Mouse (Mus musculus) T-cell, adult 2 months (primary cell): ENCODE measurements around the gene Hoxc11.

Experiments used
- DNase-seq: peaks from one replicate; pipeline ENCODE4 v3.0.0; 2022; ENCODE audit warnings: low spot score

Hoxc11 gene

DNA sequence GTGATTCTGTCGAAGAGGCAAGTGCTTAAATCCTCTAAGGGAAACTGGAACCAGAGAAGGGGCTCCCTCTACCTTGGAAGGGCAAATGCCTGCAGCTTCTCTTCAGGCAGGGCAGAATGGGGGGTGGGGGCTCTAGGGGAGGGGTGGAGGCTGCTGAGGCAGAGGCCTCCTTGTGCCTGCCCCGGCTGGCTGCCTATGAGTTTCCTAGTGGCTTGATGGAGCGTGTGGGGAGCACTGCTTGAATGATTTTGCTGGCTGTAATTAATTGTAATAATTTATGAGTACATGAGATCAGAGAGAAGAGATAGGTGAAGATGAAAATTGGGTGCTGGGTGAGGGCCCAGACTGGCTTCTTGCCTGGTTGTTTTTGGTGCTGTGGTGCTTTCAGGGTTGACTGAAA lies 30.7 kb downstream of the Hoxc11 start:
- DNase-seq: no peak

DNA sequence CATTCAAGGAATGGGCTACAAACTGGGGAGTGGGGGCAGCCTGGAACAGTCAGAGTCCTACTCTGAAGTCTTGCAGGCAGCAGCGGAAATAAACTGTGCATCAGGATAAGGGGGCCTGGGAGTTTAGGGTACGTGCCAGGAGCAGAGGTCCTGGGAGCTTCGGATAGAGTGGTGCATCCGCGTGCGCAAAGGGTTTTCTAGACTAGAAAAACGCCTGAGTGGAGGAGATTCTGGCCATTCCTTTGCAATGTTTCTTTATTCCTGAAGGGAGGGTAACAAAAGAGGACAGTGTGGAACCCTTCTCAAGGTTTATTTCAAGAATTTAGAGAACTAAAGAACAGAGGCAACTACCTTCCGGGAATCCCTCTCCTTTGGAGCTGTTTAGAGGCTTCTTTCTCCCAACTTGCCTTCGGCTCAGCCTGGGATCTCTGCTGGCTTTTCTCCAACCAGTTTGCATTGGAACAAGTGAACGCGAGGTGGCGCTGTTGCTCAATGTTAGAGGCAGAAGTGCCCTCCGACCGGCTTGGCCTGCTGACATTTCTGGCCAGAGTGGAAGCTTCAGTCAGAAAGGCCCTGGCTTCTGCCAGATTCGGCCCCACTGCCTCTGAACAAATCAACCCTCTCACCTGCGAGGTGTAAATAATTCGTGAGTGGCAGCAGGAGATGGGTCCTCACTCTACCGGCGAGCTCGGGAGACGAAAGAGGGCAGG lies 33.1 kb downstream of the Hoxc11 start:
- peak; percentile 66 for DNase-seq

DNA sequence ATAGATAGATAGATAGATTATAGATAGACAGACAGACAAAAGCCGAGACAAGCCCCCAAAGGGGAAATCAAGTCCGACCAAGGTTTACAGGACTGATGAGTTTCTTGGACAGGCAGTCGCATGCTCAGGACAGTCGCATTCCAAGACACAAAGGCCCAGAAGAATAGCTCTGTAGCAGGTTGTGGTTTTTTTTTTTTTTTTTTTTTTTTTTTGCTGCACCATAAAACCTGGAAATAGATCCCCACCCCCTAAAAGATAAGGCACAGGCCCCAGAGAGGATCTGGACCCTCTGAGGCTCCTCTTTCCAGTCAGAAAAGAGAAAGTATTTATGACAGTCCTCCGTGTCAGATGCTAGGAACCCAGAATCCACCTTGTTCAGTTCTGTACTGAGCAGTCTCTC lies 33.9 kb downstream of the Hoxc11 start:
- DNase-seq: no peak

DNA sequence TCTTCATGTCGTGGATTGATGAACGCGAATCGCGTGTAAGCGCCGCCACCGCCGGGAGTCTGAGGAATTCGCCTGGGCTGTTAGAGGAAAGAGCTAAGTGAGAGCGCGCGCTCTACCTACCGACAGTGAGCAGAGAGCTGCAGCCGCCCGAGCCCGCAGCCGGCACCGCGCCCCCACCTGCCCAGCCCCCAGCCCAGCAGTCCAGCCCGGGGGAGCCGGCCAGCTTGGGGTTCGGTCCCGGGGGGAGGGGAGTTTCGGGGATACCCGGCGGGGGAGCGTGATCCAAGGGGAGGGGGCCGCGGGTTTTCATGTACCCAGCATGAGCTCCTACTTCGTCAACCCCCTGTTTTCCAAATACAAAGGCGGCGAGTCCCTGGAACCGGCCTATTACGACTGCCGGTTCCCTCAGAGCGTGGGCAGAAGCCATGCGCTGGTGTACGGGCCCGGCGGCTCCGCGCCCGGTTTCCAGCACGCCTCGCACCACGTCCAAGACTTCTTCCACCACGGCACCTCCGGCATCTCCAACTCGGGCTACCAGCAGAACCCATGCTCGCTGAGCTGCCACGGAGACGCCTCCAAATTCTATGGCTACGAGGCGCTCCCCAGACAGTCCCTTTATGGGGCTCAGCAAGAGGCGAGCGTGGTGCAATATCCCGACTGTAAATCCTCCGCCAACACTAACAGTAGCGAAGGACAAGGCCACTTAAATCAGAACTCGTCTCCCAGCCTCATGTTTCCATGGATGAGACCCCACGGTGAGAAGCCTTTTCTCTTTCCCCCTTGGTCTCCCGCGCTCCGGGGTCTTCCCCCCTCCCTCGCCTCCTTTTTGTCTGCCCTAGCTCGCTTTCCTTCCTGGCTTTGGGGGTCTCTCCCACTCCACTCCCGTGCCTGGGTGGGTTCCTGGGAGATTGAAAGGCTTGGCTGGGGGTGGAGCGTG lies 36.5 kb downstream of the Hoxc11 start, which contains the start of gene Hoxc8:
Gene Hoxc8, plus strand, starts transcription at position 147 of the 937 bp plus-strand sequence.
- DNase-seq: no peak

DNA sequence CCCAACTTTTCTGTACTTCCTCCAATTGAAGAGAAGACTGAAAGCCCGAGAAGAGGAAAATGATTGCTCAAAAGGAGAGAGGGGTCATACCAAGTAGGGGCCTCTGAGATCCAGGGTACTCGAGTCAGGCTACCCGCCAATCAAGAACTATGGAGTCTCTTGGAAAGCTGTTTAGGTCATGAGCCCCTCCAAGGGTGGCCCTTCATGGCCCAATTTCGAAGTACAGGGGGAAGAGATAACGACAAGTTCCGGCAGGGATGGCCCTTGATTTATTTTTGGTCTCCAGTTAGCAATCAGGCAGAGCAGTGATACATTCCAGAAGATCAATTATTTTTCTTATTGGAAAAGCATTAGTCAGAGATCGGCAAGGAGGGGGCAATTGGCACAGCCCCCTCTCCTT lies 37.6 kb downstream of the Hoxc11 start:
- no peak for DNase-seq

DNA sequence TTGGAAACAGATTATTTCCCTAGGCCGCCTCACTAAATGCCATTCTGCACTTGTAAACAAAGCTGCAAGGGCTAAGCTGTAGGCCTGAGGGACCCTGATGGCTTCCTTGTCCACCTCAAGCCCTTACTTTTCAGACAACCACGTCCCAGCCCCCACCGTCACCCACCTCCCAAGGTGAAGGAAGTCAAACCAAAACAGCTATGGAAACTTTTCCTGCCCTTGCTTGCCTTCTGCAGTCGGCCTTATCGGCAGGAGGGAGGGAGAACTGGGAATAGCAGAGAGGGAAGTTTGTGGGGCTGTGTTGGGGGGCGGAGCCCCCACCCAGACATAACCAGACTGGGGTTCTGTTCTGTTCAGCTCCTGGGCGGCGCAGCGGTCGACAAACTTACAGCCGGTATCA lies 38.0 kb downstream of the Hoxc11 start:
- DNase-seq: no peak

DNA sequence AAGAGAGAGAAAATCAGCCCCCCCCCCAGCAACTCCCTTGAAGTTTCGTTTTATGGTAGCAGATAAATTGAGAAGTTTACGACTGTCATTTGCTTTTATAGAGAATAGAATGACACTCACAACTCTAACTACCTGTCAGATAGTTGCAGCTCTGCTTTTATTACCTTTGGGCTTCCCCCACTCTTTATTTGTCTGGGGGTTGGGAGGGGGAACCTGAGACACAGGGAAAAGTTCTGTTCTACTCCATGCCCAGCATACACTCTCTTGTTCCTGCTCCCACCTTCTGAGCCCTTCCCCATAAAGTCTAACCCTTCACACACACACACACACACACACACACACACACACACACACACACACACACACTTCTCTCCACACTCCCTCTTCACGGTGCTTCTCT lies 38.6 kb downstream of the Hoxc11 start:
- no peak for DNase-seq

DNA sequence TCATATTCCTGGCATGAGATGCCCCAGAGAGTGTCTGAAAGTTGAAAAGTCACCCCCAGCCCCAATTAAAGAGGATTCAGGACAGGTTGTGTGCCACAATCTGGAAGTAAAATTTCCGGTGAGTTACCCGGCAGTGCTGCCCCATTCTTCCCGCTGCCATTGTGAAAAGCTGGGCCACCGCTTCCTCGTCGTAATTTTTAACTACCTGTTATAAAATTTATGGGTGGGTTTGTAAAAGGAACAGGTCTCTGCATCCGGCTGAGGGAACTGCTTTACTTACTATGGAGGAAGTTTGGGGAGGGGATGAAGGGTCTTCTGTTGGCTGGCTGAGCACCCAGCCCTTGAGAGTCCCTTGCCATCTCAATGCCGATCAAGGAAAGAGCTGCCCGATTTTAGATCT lies 42.3 kb downstream of the Hoxc11 start:
- no peak for DNase-seq

DNA sequence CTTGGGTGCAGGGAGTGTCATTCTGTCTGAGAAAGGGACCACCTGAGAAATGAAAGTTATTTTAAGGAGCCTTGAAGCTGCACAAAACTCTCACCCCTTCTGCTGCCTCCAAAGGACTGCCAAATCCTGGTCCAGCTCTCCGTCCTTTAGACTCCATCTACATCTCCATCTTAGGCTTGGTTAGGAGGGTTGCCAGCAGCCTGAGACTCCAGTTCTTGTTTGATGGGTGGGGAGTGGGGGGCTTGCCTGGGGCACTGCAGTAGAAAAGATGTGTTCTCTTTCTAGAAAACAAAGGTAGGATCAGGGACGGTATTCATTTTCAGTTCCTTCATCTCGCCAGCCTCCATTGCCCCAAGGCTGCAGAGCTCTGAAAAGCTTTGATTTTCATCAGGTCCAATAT lies 43.2 kb downstream of the Hoxc11 start:
- DNase-seq: no peak

DNA sequence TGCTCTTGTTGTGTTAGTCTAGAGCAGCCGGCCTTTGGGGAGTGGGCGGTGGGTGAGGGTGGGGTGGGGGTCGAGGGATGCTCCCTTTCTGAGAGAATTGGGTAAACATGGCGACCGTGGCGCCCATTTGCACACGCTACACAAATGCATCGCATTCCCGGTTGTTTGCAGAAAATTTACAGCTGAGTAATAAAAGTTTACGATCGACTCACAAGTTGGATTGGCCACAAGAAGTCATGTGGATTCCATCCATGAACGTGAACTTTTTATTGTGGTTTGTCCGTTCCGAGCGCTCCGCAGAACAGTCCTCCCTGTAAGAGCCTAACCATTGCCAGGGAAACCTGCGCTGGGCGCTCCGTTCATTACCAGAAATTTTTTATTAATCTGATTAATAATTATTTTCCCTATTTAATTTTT lies 43.7 kb downstream of the Hoxc11 start, which contains the start of gene Hoxc6:
Gene Hoxc6, plus strand, starts transcription at position 319 of the 417 bp plus-strand sequence.
- no peak for DNase-seq

DNA sequence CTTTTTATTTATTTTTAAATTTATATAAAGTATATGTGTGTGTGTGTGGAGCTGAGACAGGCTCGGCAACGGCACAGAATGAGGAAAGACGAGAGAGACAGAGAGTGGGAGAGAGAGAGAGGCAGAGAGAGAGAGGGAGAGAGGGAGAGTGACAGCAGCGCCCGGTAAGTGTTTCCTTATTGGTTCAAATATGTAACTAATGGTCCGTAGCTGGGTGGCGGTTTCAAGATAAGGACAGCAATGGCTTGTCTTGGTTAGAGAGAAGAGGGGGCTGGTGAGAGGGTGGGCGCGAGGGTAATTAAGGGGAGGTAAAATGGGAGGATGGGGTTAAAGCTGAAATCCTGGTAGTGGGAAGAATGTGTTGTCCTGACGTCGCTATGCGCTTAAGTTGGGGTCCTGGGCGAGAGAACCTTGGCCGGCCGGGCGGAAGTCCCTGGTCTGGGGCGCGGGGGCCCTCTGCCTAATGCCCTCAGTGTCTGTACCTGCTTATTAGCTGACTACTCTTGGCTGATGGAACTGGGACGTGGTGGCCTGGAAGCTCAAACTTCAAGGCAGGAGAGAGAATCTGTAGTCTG lies 44.5 kb downstream of the Hoxc11 start:
- DNase-seq: no peak

DNA sequence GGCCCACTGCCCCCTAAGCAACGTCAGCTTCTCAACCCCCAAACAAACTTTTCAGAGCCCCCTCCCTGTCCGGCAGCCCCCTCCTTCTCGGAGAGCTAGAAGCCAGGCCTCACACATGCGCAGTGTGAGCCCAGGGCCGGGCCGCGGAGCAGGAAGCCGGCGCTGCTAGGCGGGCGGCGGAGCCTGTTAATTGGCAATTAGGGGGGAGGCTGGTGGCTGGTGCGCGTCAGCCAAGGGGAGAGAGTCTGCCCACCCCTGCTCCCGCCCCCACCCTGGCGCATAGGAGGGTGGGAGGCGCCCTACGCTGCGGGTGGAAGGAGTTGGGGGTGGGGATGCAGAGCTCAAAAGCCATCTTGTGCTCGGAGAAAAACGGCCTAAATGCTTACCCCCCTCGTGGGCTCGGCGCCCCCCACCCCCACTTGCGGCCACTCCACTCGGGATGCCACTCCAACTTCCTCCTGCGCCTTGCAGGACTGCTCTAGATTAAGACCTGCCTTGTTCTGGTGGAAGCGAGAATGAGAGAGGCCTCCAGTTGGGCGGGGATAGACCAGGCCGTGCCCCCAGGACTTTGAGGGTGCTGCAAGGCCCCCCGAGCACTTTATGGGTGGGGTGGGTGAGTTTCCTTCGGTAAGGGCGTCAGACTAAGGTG lies 45.1 kb downstream of the Hoxc11 start:
- DNase-seq: peak; percentile 75

DNA sequence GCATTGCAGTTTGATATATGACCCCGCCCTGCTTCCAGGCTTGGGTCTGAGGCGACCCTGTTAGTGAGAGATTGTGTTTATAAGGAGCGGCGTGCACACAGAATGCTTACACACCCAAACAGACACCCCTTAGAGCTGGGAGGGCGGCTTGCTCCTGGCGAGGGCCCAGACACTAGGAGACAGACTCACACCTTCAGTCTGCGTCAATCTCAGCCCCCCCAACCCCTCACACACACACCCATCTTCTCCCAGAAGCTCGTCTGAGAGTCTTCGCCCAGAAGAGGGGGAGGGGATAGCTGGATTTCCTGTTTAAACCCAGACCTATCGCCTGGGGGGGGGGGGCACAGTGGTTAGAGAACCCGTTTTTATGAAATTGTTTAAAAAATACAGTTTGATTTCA lies 45.7 kb downstream of the Hoxc11 start:
- no peak for DNase-seq

DNA sequence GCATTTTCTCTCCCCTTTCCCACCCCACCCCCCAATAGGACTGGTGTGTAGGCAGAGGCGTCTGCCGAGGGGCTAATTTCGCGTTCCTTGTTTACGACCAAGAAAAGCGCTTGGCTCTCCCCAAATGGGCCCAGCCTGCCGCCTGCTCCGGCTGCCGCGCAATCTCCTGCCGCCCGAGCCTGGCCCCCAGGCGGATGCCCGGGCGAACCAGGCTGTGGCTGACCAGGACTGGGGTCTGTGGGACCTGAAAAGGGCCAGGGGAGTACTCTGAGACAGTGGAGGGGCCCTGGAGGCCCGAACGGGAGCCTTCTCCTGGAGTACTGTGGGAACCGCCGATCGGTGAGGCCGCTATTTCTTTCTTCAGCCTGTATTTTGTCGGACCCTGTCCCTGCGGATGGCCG lies 46.3 kb downstream of the Hoxc11 start:
- DNase-seq: no peak

DNA sequence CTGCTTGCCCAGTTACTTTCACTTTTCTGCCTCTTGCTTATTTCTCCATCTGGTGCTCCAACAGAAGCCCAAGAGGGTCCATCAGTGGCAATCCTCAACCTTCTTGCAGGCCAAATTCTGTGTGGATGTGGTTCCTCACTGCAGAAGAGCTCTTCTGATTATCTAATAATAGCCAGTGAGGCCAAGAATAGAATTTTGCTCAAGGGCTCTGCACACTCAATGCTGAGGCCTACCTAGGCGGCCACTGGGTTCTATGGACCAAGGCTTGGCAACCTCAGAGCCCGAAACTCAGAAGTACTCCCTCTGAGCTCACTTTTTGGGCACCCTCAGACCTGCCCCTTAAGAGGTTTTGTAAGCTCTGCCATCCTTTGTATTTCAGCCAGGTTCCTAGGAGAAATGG lies 47.1 kb downstream of the Hoxc11 start:
- no peak for DNase-seq

DNA sequence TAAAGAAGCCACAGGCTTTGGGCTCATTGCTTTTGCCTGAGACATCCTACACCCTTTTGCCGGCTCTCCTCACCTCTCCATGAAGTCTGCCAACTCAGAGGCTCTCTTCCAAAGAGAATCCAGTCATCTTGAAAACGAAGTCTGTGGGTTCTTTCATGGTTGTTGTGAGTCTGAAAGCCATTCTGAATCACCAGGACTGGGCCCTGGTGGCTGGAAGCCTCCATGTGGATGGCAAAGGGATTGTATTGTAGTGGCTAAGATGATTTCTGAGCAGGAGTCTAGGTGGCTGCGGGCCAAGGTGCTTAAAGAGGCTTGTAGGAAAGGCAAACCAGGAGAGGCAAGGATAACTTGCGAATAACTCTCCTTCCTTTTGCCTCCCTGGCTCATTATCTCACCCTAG lies 47.9 kb downstream of the Hoxc11 start:
- DNase-seq: no peak

DNA sequence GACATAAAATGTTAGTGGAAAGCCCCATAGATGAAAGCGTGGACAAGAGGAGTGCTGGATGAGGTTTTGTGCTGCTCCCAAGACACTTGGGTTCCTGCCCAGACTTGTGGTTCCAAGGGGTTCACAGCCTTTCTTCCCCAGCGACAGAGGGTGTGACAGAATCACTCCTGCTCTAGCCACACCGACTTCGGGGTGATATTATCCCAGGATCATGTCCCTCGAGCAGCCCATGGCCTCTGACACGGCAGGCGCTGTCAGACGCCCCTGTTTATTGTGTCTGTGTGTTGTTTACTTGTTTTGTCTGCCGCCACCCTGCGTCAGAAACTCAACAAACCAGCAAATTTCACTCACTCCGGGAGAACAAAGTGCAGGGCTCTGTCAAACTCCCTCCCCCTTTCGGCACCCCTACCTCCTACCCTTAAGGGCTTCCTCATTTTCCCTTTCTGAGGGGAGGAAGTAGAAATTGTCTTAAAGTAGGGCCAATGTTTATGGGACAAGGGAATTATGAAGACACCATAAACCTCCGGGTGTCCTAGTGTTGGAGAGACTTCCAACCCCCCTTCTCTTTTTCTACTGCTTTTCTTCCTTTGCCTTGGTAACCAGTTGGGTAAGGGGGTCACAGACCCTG lies 48.7 kb downstream of the Hoxc11 start:
- DNase-seq: no peak

DNA sequence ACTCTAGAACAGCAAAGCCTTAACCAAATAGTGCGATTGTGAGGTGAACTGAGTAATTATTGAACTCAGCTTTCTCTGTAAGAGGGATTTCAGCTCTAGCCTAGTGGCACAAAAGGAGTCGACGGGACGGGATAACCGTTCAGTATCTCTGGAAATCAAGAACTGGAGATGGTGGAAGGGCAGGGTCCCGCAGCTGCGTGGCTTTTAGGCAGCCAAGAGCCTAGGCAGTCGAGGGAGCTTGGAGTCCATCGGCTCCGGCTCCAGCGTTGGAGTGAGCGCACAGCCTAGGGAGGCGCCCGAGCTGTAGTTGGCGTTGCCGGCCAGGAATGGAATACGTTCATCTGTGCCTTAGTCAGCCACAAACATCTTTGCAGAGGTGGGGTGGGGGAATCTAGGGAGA lies 51.1 kb downstream of the Hoxc11 start:
- DNase-seq: no peak

DNA sequence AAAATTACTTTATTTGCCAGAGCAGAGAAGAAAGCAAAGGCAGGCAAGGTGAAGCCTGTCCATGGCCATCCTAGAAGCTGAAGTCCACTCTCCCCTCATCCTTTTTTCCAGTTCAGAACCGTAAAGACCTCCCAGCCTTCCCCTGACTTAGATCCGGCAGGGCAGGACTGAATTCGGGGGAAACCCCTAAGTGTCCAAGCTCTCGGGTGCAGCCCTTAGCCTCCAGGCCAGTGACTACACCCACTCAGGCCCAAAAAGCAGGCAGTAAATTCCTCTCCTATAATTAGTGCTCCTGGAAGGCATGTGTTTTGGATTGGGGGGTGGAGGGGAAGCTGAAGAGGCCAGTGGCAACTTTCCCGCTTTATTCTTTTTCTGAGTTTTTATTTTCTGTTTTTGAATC lies 51.6 kb downstream of the Hoxc11 start:
- no peak for DNase-seq

DNA sequence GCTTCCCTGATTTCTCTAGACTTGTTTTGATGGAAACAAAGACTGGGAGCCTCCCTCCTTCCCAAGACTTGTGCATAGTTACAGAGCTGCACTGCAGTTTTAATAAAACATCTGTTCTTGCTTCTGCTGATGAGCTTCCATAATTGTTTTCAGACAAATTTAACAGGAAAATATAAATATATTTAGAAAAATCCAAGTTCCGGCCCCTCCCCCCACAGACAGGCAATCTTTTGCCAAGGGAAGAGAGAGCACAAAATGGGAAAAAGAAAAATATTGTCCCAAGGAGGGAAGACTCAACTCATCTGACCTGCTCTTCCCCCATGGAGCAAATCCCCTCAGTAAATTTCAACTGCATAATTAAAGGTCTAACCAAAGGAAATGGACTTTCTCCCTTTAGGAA lies 52.1 kb downstream of the Hoxc11 start:
- DNase-seq: no peak
